Mouse (Mus musculus) leukemia stem cell, adult 10-12 weeks (primary cell): Measurements from ENCODE around the gene Gpa33. TPM values are rescaled to one million over a fixed set of nuclear protein-coding genes. Genes with fewer than 3 reads are reported as not detected.

ENCODE experiments used
- polyA plus RNA-seq: library from polyadenylated mRNA; stranded (reverse); fragments of >175 nt; gene quantifications from 2 replicates; pipeline ENCODE4 v1.2.3, GENCODE M21; 2012; ENCODE audit warnings: low replicate concordance

Gpa33 gene
- polyA plus RNA-seq: not detected in 2 replicates

GRCm38 (mm10) chr1:166130224-166130860 is at the start of gene Gpa33:
TSS of gene Gpa33 (plus strand) at chr1:166130238.

DNA sequence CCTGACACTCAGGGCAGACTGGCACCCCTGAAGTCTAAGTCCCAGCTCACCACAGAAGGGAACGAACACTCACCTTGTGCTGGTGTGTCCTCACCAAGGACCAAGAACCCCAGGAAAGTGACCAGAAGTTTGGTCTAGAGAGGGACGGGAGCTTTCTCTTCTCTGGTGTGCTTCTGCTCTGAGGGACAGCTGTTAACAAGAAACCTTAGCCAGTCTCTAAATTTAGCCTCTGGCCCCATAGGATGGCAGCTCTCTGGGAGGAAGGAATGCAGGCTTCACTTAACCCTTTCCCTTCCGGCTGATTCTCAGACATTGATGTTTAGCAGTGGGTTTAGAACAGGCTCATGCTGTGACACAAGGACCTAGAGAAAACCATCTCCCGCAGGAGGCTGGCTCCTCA is 2.3 kb upstream of the Gpa33 start, which contains the start of gene Dusp27:
Dusp27 (minus strand) TSS at position 204 of the 400 bp plus-strand sequence.

Other genes with a start within 250 kb of the Gpa33 start
- 27.8 and 31.2 TPM in 2 replicates for gene Pou2f1, start 127.6 kb upstream of the Gpa33 start, polyA plus RNA-seq
- gene Dusp27, start 2.3 kb upstream of the Gpa33 start, polyA plus RNA-seq: not detected in 2 replicates
- gene Mael, start 108.5 kb downstream of the Gpa33 start, polyA plus RNA-seq: not detected in 2 replicates
- gene Ildr2, start 123.9 kb downstream of the Gpa33 start, polyA plus RNA-seq: not detected in 2 replicates
- 9.5 and 9.6 TPM in 2 replicates for gene Tada1, start 248.9 kb downstream of the Gpa33 start, polyA plus RNA-seq